Mouse (Mus musculus) liver, adult 2 months (tissue): ENCODE measurements at regions not wholly inside any gene's neighbourhood (a gene's known extent, or its start where the extent isn't known, plus 50 kb on each side); places are given as distances from the start of the nearest gene placed in this dataset.
"Not testable (repeated sequence)": the region's sequence is repeated elsewhere in the genome, so short reads cannot be mapped to it uniquely, and the experiment has no call there.

Experiments used
- DNase-seq: peaks from one replicate; pipeline ENCODE4 v3.0.0-alpha.2; 2011; ENCODE audit warnings: low read depth, low spot score; ENCODE audit errors: extremely low read depth
- H3K27ac ChIP-seq: fragments of 200-500 bp; replicated peaks from 2 replicates; pipeline ENCODE4 v1.5.1; 2012; ENCODE audit warnings: low read depth, mild to moderate bottlenecking, control low read depth, inconsistent platforms, low read length; ENCODE audit not compliant: insufficient read depth
- H3K27me3 ChIP-seq: fragments of 200-500 bp; 2 replicates; pipeline ENCODE4 v1.6.1; 2012; ENCODE audit warnings: mild to moderate bottlenecking, moderate library complexity, low read length, inconsistent platforms; ENCODE audit not compliant: control insufficient read depth, insufficient read depth
- H3K36me3 ChIP-seq: fragments of 200-500 bp; 2 replicates; pipeline ENCODE4 v1.6.1; 2012; ENCODE audit warnings: low read length, inconsistent platforms; ENCODE audit not compliant: control insufficient read depth, insufficient read depth
- H3K4me1 ChIP-seq: fragments of 200-500 bp; 2 replicates; pipeline ENCODE4 v1.6.1; 2011; ENCODE audit warnings: low read length; ENCODE audit not compliant: control insufficient read depth, insufficient read depth
- H3K4me3 ChIP-seq: fragments of 200-500 bp; 2 replicates; pipeline ENCODE4 v1.5.1; 2011; ENCODE audit warnings: low read depth, mild to moderate bottlenecking, control low read depth, low read length, moderate library complexity; ENCODE audit not compliant: insufficient read depth
- H3K79me2 ChIP-seq: fragments of 200-500 bp; 2 replicates; pipeline ENCODE4 v1.6.1; 2012; ENCODE audit warnings: inconsistent platforms, mild to moderate bottlenecking, low read length, moderate library complexity; ENCODE audit not compliant: control insufficient read depth, insufficient read depth
- H3K9ac ChIP-seq: fragments of 200-500 bp; 2 replicates; pipeline ENCODE4 v1.6.1; 2012; ENCODE audit warnings: low read depth, mild to moderate bottlenecking, control low read depth, inconsistent platforms, low read length
- CTCF ChIP-seq: fragments of 200-500 bp; IDR thresholded peaks from 2 replicates; pipeline ENCODE4 v1.5.1; 2011; ENCODE audit warnings: low read depth, low read length, control low read depth
- POLR2A ChIP-seq: fragments of 200-500 bp; IDR thresholded peaks from 2 replicates; pipeline ENCODE4 v1.6.1; 2011; ENCODE audit warnings: low read length, control low read depth; ENCODE audit not compliant: insufficient read depth; ENCODE audit errors: extremely low read depth
- WGBS: fragments of 180-500 bp; shearing (Covaris S2); methylation state at CpG from one replicate; pipeline ENCODE4 v1.1.7; 2018; 5-methylcytosine and 5-hydroxymethylcytosine counted together

DNA sequence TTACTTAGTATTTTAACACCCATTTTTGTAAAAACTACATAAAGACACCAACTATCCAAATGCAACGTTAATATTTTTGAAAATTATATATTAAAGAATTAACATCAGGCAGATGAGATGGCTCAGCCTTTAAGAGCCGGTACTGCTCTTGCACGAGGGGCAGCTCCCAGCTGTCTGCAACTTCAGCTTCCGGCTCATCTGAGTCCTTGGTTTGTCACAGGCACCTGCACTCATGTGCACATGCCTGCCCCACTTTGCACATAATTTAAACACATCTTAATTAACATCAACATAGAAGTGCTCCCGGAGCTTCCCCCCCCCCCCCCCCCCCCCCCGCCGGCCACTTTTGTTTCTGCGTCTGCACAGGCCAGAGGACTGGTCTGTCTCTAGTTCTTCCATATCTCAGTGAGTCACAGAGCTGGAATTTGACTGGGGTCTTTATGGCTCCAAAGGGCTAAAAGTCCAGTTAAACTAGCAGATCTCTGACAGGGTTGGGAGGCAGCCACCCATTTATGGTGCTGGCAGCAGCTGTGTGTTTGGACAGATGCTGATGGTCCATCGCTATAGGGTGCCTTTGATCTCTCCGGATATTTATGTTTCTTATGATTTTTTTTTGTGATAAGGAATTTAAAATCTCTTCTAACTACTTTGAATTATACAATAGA, 61.9 kb upstream of the Wdr26 start:
- WGBS, result 66% methylated on average over 9 of the region's 10 CpGs
- H3K79me2 ChIP-seq, result no peaks in the 10 kb centered on the region
- H3K36me3 ChIP-seq, result no peaks in the 10 kb centered on the region
- H3K9ac ChIP-seq, result no peak overlapping the region
- H3K27me3 ChIP-seq, result no peaks in the 10 kb centered on the region
- DNase-seq, result no peak
- H3K4me1 ChIP-seq, result no peaks in the 10 kb centered on the region
- H3K27ac ChIP-seq, result no peak overlapping the region
- H3K4me3 ChIP-seq, result no peak overlapping the region
- TF ChIP-seq POLR2A, result no peak
- no peak for TF ChIP-seq CTCF

DNA sequence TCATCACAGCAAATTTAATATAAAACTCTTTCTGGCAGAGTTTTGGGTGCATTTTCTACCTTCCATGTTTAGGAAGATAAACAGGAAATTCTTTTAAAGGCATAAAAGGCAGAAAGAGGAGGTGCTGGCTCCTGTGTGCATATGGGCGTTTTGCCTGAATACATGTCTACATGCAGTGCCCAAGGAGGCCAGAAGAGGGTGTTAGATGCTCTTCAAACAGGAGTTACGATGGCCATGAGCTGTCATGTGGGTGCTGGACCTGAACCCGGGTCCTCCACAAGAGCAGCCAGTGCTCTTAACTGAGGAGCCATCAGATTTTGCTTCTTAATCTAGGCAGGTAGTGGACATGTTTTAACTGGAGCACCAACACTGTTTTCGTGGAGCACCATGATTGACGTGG, 69.0 kb upstream of the Wdr26 start:
- TF ChIP-seq CTCF, result peak; percentile 27; the same call in 1 of the 2 replicates
- TF ChIP-seq POLR2A, result no peak
- Histone ChIP-seq H3K27me3 (no peaks in the 10 kb centered on the region), H3K4me1 (no peaks in the 10 kb centered on the region), H3K9ac (no peak overlapping the region), H3K4me3 (no peak overlapping the region), H3K79me2 (no peaks in the 10 kb centered on the region), H3K27ac (no peak overlapping the region), H3K36me3 (no peaks in the 10 kb centered on the region)
- 85% methylated on average over 5 of the region's 5 CpGs for WGBS
- DNase-seq, result peak; percentile 4

DNA sequence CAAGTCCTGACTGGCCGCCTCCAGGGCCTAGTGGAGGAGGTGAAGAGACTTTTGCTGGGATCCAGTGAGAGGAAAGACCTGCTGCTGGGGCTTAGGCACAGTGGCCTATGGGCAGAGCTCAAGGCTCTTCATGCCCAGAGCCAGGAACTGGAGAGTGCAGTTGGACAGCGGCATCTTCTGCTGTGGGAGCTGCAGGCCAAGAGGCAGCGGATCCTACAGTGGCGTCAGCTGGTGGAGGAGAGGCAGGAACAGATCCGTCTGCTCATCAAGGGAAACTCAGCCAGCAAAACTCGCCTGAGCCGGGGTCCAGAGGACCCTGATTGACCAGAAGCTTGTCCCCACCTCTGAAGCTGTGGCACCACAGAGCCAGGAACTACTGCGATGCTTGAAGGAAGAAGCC, 69.4 kb upstream of the Cnih3 start:
- not testable (repeated sequence) for H3K27ac ChIP-seq, H3K36me3 ChIP-seq, H3K4me1 ChIP-seq, H3K79me2 ChIP-seq, H3K9ac ChIP-seq, DNase-seq, H3K4me3 ChIP-seq, H3K27me3 ChIP-seq
- WGBS, result 91% methylated on average over 8 of the region's 8 CpGs

DNA sequence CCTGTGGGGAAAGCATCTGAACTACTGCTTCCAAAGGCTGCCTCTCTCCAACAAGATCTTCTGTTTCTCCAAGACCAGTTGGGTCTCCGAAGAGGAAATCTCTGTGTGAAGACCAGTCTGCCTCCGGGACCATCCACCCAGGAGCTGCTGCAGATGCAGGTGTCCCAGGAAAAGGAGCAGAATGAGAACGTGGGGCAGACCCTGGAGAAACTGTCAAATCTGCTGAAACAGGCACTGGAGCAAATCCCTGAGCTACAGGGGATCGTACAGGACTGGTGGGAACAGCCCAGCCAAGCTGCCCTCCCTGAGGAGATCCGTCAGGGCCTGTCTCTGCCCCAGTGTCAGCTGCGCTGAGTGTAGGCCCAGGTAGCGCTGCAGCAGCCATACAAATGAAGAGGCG, 68.9 kb upstream of the Cnih3 start:
- H3K79me2 ChIP-seq, H3K4me3 ChIP-seq, H3K36me3 ChIP-seq, H3K27me3 ChIP-seq, H3K9ac ChIP-seq, H3K4me1 ChIP-seq, H3K27ac ChIP-seq, DNase-seq: not testable (repeated sequence)
- WGBS, result 93% methylated on average over 8 of the region's 8 CpGs

- no peak overlapping the region for H3K4me3 ChIP-seq
- H3K79me2 ChIP-seq, result no peaks in the 10 kb centered on the region
- H3K9ac ChIP-seq, result no peak overlapping the region
- no peaks in the 10 kb centered on the region for H3K36me3 ChIP-seq
- H3K27ac ChIP-seq, result no peak overlapping the region
- TF ChIP-seq CTCF, result no peak
- TF ChIP-seq POLR2A, result no peak
- WGBS, result 81% methylated on average over 10 of the region's 10 CpGs
- H3K4me1 ChIP-seq, result no peaks in the 10 kb centered on the region
- no peaks in the 10 kb centered on the region for H3K27me3 ChIP-seq
- DNase-seq, result peak; percentile 17
Measured at GRCm38 (mm10) chr1:181284301-181285197, 67.9 kb upstream of the Cnih3 start.

DNA sequence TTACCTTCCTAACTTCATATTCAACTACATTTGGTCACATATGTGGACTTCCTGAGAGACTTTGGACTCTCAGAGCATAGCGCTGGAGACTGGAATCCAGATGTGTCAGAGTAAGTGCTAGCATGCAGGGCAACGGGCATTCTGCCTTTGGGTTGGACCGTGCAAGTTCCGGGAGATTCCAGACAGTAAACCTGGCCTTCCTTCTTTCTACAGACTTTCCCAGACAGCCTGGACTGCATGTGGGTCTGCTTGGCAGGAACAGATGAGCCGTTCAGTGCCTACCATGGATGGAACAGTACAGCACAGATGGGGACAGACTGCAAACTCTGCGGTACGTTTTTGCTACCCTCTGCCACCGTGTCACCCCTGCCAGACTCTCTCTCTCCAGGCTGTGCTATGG, 66.8 kb upstream of the Cnih3 start:
- no peak overlapping the region for H3K27ac ChIP-seq
- peak; percentile 9 for DNase-seq
- no peak overlapping the region for H3K9ac ChIP-seq
- no peaks in the 10 kb centered on the region for H3K4me1 ChIP-seq
- no peaks in the 10 kb centered on the region for H3K79me2 ChIP-seq
- 70% methylated on average over 8 of the region's 8 CpGs for WGBS
- no peak overlapping the region for H3K4me3 ChIP-seq
- no peaks in the 10 kb centered on the region for H3K36me3 ChIP-seq
- no peaks in the 10 kb centered on the region for H3K27me3 ChIP-seq
- TF ChIP-seq POLR2A (no peak), CTCF (no peak)
